Mouse (Mus musculus) megakaryocyte, embryonic 14.5 days (primary cell): Measurements from ENCODE around the gene Itm2c.

ENCODE experiments used
- FLI1 ChIP-seq: IDR thresholded peaks from 2 replicates; pipeline ENCODE4 v1.6.1; 2012; ENCODE audit warnings: low read length, inconsistent platforms, mixed read lengths
- GATA1 ChIP-seq: IDR thresholded peaks from 3 replicates; pipeline ENCODE4 v1.6.1; 2012; ENCODE audit warnings: mixed read lengths, low read length, inconsistent platforms, borderline replicate concordance

- TF ChIP-seq GATA1 (no peak), FLI1 (no peak)
Observed at GRCm38 (mm10) chr1:85894748-85895360, 773 bp downstream of the Itm2c start.
